Mouse (Mus musculus) sigmoid colon, adult 10 weeks (tissue): Measurements from ENCODE around the gene Tsen54. TPM values are rescaled to one million over a fixed set of nuclear protein-coding genes. Genes with fewer than 3 reads are reported as not detected.

Experiments
- polyA plus RNA-seq: library from polyadenylated mRNA; stranded (reverse); fragments of 350-450 nt; fragmentation: Illumina TruSeq; extraction: RNeasy Lipid Tissue Mini Kit (QIAGEN cat#74804); gene quantifications from one replicate; pipeline ENCODE4 v1.2.3, GENCODE M21; 2014; ENCODE audit warnings: low read depth, low replicate concordance

Tsen54 gene
- not detected for polyA plus RNA-seq

GRCm38 (mm10) chr11:115814605-115815450 is at the start of gene Tsen54:
TSS of gene Tsen54 (plus strand) at chr11:115814724.

DNA sequence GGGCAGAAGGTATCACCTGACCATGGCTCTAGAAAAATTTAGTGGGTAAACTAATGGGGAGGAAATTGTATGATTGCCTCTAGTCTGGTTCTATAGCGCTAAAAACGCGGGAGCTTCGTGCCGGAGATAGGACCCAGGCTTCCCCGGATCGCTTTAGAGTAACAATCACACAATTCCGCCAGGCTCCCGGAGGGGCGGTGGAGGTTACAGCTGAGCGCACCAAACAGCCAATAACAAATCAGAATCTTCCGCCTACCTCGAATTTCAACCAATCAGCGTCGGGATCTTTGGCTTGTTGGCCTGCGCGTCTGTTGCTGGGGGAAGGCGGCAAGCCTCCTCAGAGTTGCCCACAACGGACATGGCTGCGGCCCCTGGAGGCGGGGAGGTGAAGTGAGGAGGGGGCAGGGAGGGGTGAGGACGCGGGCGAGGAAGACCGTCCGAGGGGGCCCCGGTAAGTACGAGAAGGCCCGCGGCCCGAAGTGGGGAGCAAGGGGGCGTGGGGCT is 49.4 kb upstream of the Tsen54 start, which contains the start of gene Tmem94:
Tmem94 (plus strand) TSS at position 331 of the 504 bp plus-strand sequence.

DNA sequence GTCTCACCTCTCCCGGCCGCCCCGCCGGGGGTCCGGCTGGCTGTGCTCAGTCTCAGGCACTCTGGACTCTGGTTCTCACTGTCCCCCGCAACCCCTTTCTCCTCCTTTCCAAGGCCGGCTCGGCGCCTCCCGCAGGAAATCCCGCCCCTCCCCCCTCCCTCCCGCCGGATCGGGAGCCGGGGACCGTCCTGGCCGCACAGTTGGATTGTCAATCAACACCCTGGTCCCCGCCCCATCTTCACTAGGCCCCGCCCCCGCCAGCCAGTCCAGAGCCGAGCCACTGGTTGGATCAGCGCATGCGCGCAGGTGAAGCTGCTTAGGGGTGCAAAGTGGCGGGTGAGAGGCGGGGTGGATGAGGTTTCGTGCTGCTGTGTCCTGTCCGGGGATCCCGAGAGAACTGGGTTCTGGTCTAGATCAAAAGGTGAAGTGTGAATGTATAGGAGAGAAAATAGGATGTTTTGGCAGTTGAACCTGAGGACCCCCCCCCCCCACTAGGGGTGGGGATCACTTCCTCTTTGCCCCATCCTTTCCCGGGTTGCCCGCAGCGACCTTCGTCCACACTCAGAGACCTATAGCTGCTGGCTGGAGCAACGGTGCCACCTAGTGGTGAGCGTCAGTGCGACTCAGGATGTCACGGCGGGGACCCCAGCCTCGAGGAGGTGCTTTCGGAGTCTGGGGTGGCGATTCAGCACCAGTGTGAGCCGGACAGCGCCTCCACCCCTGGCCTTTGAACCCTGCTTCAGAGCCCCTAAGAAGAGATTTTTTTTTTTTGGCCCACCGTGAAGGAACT is 822 bp upstream of the Tsen54 start, which contains the start of gene Caskin2:
Caskin2 (minus strand) TSS at position 133 of the 790 bp plus-strand sequence.

DNA sequence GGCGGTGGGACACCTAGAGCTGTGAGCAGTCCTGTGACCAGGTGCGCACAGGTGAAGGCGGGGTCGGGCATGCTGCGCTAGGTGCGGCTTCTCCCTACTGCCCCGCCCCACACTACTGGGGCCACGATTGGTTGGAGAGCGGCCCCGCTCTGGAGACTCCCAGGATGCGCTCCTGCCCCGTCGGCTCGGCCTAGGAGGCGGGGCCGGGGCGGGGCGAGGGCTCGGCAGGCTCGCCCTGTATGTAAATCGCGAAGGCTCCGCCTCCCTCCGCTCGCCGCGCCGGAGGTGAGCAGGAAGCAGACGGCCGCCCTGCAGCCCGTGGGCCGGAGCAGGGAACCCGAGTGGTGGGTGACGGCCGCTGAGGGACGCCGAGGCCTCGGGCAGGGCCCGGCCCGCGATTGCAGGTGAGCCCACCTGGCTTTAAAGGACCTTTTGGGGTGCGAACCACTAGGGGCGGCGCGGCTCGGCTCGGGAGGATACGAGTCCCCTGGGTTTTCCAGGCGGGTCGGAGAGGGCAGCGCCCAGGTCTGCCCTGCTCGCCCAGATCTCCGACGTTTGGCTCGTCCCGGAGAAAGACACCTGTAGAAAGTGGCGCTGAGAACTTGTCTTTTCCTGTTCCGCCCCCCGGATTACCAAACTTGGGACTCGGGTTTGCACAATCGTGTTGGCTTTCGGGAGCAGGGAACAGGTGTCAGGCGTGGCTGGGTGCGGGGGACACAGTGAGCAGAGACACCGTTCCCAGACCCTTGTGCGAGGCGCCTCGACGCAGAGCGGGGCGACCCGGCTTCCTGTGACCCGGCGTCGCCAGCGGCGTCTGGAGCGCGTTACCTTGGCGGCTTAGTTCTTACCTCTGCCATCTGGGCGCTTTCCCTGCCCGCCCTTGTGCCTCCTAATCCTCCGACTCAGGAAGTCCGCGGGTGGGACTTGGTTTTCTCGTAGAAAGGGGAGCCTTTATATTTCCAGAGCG is 9.5 kb downstream of the Tsen54 start, which contains the start of gene Llgl2:
Llgl2 (plus strand) TSS at position 276 of the 967 bp plus-strand sequence.

GRCm38 (mm10) chr11:115858354-115858753 is 43.8 kb downstream of the Tsen54 start, which contains the start of gene Myo15b:
TSS of gene Myo15b (plus strand) at chr11:115858406.

Other genes starting within 250 kb of the Tsen54 start
- 3.6 TPM for gene Mrps7, start 210.8 kb upstream of the Tsen54 start, polyA plus RNA-seq
- gene Gga3, start 210.7 kb upstream of the Tsen54 start, polyA plus RNA-seq = 6.1 TPM
- gene Mif4gd, start 201.8 kb upstream of the Tsen54 start, polyA plus RNA-seq = 24.5 TPM
- 3.4 TPM for gene Slc25a19, start 186.4 kb upstream of the Tsen54 start, polyA plus RNA-seq
- 122 TPM for gene Grb2, start 106.1 kb upstream of the Tsen54 start, polyA plus RNA-seq
- 1.4 TPM for gene Tmem94, start 49.3 kb upstream of the Tsen54 start, polyA plus RNA-seq
- gene Caskin2, start 1.1 kb upstream of the Tsen54 start, polyA plus RNA-seq = 1.3 TPM
- 8.3 TPM for gene Llgl2, start 9.3 kb downstream of the Tsen54 start, polyA plus RNA-seq
- gene Myo15b, start 43.7 kb downstream of the Tsen54 start, polyA plus RNA-seq = 34.7 TPM
- gene Smim5, start 85.2 kb downstream of the Tsen54 start, polyA plus RNA-seq = not detected
- 23.0 TPM for gene Smim6, start 97.3 kb downstream of the Tsen54 start, polyA plus RNA-seq
- gene Sap30bp, start 118.6 kb downstream of the Tsen54 start, polyA plus RNA-seq = 6.4 TPM
- gene Recql5, start 118.8 kb downstream of the Tsen54 start, polyA plus RNA-seq = 2.3 TPM
- 1.3 TPM for gene Itgb4, start 160.0 kb downstream of the Tsen54 start, polyA plus RNA-seq
- not detected for gene Galk1, start 198.0 kb downstream of the Tsen54 start, polyA plus RNA-seq
- gene H3f3b, start 213.2 kb downstream of the Tsen54 start, polyA plus RNA-seq = 1,501 TPM
- 2.3 TPM for gene Unk, start 215.6 kb downstream of the Tsen54 start, polyA plus RNA-seq